In the genomic region with DNA sequence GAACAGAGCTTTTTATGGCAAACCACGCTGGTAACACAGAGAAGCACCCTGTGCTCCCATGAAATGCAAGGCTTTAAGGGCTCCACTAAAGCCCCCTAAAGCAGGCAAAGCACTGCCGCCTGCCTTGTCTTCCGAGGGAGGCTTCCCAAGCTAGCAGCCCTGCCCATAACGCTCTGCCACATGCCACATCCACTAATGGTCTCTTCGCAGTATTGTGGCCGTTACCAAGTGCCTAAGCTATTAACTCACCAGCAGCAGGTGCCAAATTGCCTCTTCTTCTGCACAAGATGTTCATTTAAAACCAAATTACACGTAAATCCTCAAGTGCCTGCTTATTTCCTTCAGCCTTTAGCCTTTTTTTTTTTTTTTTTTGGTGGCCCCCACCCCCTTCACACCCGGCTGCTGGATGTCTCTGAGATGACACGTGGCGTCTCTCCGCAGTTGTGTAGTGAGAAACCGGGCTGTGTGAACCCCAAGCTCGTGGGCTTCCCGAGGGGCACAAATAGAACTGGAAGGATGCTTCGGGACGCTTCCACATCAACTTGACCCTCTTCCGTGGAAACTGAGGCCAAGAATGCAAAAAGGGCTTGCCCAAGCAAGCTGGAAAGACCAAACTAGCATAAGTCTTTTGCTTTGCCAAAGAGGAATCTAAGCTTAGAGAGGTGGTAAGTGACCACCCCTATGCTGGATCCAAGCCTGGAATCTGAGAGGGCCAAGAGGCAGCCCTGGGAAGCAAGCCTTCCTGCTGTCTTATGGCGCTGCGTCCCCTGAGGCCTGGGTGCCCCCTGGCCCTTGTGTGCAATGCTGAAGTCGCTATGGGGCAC, we compare ENCODE assay signal across 8 mouse cellular contexts.
DNase-seq lines count a peak whose midpoint lies in the region; ATAC-seq and TF ChIP-seq lines count a peak whose summit lies in the region.

No protein-coding gene starts in this region.

- ATAC-seq in heart, embryonic 11.5 days (replicated peaks; ENCODE audit: insufficient number of reproducible peaks, low FRiP score, low TSS enrichment): 0 out of 2 replicates have a peak, but pooled peaks have one; percentile 1
- ATAC-seq in forebrain, postnatal 0 days: peak; percentile 8; the same call in 1 of the 2 replicates
- no peak for ATAC-seq in liver, postnatal 0 days

- peak overlapping the region; percentile 76 for H3K4me2 ChIP-seq in heart, embryonic 11.5 days
- H3K4me2 ChIP-seq in forebrain, postnatal 0 days (ENCODE audit: low read depth): peak overlapping the region; percentile 82
- H3K4me2 ChIP-seq in liver, postnatal 0 days (ENCODE audit: low read depth, low read length): peak overlapping the region; percentile 93

- TF ChIP-seq CTCF in forebrain, postnatal 0 days (IDR thresholded peaks at IDR 0.05; ENCODE audit: low read depth): no peak
- no peak for TF ChIP-seq CTCF in liver, postnatal 0 days (IDR thresholded peaks at IDR 0.05; ENCODE audit: low read depth)
- no peak for TF ChIP-seq CTCF in kidney, adult 2 months (conservative IDR thresholded peaks at IDR 0.05; ENCODE audit: insufficient read depth, insufficient read length, low read depth, low read length)

- H3K36me3 ChIP-seq in heart, embryonic 11.5 days (ENCODE audit: control insufficient read depth, insufficient read depth, low read length): no peaks in the 10 kb centered on the region
- H3K36me3 ChIP-seq in forebrain, postnatal 0 days (ENCODE audit: insufficient read depth): no peaks in the 10 kb centered on the region
- no peaks in the 10 kb centered on the region for H3K36me3 ChIP-seq in liver, postnatal 0 days (replicated peaks; ENCODE audit: insufficient read depth, low read length)
- H3K36me3 ChIP-seq in kidney, adult 2 months (ENCODE audit: control insufficient read depth, insufficient read depth, low read length): no peaks in the 10 kb centered on the region

- peak overlapping the region; percentile 95 for H3K27ac ChIP-seq in heart, embryonic 11.5 days (ENCODE audit: low read depth, low read length)
- peak overlapping the region; percentile 45; the same call in 1 of the 2 replicates for H3K27ac ChIP-seq in forebrain, postnatal 0 days (ENCODE audit: low read depth, low read length)
- no peak overlapping the region for H3K27ac ChIP-seq in liver, postnatal 0 days (ENCODE audit: low read depth)
- H3K27ac ChIP-seq in kidney, adult 2 months (ENCODE audit: insufficient read depth, low read depth, low read length): no peak overlapping the region

- no peak for DNase-seq in heart, adult 8-10 months (ENCODE audit: low spot score)
- DNase-seq in MN1 (ENCODE audit: low spot score): peak; percentile 21
- DNase-seq in forebrain, postnatal 0 days: peak; percentile 36
- no peak for DNase-seq in liver, postnatal 0 days
- DNase-seq in right cerebral cortex, postnatal 25 days: no peak
- no peak for DNase-seq in spleen, postnatal 14 days (ENCODE audit: low spot score in 2 of 2)
- no peak for DNase-seq in kidney, adult 2 months

- peak overlapping the region; percentile 77 for H3K9ac ChIP-seq in heart, embryonic 11.5 days (ENCODE audit: low read depth, low read length)
- peak overlapping the region; percentile 66 for H3K9ac ChIP-seq in forebrain, postnatal 0 days
- H3K9ac ChIP-seq in liver, postnatal 0 days (replicated peaks): peak overlapping the region; percentile 38

- WGBS in heart, embryonic 11.5 days (ENCODE audit: insufficient replicate concordance): 46% methylated on average over 20 of the region's 20 CpGs
- WGBS in forebrain, postnatal 0 days: 14% methylated on average over 20 of the region's 20 CpGs
- 66% methylated on average over 20 of the region's 20 CpGs for WGBS in liver, postnatal 0 days (ENCODE audit: insufficient replicate concordance)
- WGBS in kidney, adult 2 months: 51% methylated on average over 20 of the region's 20 CpGs

- peaks cover 44% of the 10 kb centered on the region for H3K4me1 ChIP-seq in heart, embryonic 11.5 days (ENCODE audit: control insufficient read depth, insufficient read depth, low read length)
- H3K4me1 ChIP-seq in forebrain, postnatal 0 days (ENCODE audit: insufficient read depth): peaks cover 18% of the 10 kb centered on the region
- peaks cover 38% of the 10 kb centered on the region for H3K4me1 ChIP-seq in liver, postnatal 0 days (ENCODE audit: insufficient read depth)
- H3K4me1 ChIP-seq in kidney, adult 2 months (ENCODE audit: control insufficient read depth, insufficient read depth, low read length): no peaks in the 10 kb centered on the region

- H3K9me3 ChIP-seq in heart, embryonic 11.5 days (replicated peaks; ENCODE audit: control insufficient read depth, low read length): no peaks in the 10 kb centered on the region
- H3K9me3 ChIP-seq in forebrain, postnatal 0 days (ENCODE audit: low read length): no peaks in the 10 kb centered on the region
- H3K9me3 ChIP-seq in liver, postnatal 0 days (ENCODE audit: low read length): no peaks in the 10 kb centered on the region

- no peak for TF ChIP-seq POLR2A in kidney, adult 2 months (IDR thresholded peaks at IDR 0.05; ENCODE audit: low read depth, low read length)

- TF ChIP-seq EP300 in liver, postnatal 0 days (IDR thresholded peaks at IDR 0.05; ENCODE audit: low read depth): no peak

- H3K4me3 ChIP-seq in heart, embryonic 11.5 days (ENCODE audit: low read depth, low read length): peak overlapping the region; percentile 49; the same call in 1 of the 2 replicates
- peak overlapping the region; percentile 53 for H3K4me3 ChIP-seq in forebrain, postnatal 0 days (ENCODE audit: low read depth, low read length)
- peak overlapping the region; percentile 59; the same call in 1 of the 2 replicates for H3K4me3 ChIP-seq in liver, postnatal 0 days (ENCODE audit: low read depth, low read length)
- H3K4me3 ChIP-seq in kidney, adult 2 months (ENCODE audit: insufficient read depth, low read depth, low read length): no peak overlapping the region

- no peaks in the 10 kb centered on the region for H3K27me3 ChIP-seq in heart, embryonic 11.5 days (ENCODE audit: control insufficient read depth, insufficient read depth, low read length)
- no peaks in the 10 kb centered on the region for H3K27me3 ChIP-seq in forebrain, postnatal 0 days (ENCODE audit: insufficient read depth, low read length)
- H3K27me3 ChIP-seq in liver, postnatal 0 days (ENCODE audit: insufficient read depth, low read length): 0 out of 2 replicates have a peak, but pooled peaks cover 5% of the 10 kb centered on the region
- H3K27me3 ChIP-seq in kidney, adult 2 months (replicated peaks; ENCODE audit: control insufficient read depth, insufficient read depth, low read length): no peaks in the 10 kb centered on the region

Comparison
In these comparisons a context has a peak if more than half of its experiments do, and no peak if none do; other contexts are left out.
1. H3K27ac ChIP-seq: peak in heart, embryonic 11.5 days (single experiment) and forebrain, postnatal 0 days (single experiment); none in liver, postnatal 0 days (single experiment) and kidney, adult 2 months (single experiment).
2. DNase-seq: peak in MN1 (single experiment) and forebrain, postnatal 0 days (single experiment); none in heart, adult 8-10 months (single experiment), liver, postnatal 0 days (single experiment), right cerebral cortex, postnatal 25 days (single experiment), spleen, postnatal 14 days (0 of 2) and kidney, adult 2 months (single experiment).
3. Peak in every context shown above with its lines, with median percentiles within 50 percentile points of each other: H3K4me2 ChIP-seq and H3K9ac ChIP-seq.